Mouse (Mus musculus) heart, adult 18-20 months (tissue): ENCODE measurements around the gene Luc7l3. TPM values are rescaled to one million over a fixed set of nuclear protein-coding genes. Genes with fewer than 3 reads are reported as not detected.
"Not testable (repeated sequence)": the region's sequence is repeated elsewhere in the genome, so short reads cannot be mapped to it uniquely, and the experiment has no call there.

Source experiments
- DNase-seq, 2 experiments: peaks; one replicate each; pipeline ENCODE4 v3.0.0; 2021 to 2022; ENCODE audit warnings: mixed read lengths in 1 of 2
- total RNA-seq, 2 experiments: library from RNA; stranded (reverse); gene quantifications; 2 replicates each; pipeline ENCODE4 v1.2.3; 2021

Gene Luc7l3
- total RNA-seq, 2 experiments from 2014 or later: 31.4 to 34.7 TPM

DNA sequence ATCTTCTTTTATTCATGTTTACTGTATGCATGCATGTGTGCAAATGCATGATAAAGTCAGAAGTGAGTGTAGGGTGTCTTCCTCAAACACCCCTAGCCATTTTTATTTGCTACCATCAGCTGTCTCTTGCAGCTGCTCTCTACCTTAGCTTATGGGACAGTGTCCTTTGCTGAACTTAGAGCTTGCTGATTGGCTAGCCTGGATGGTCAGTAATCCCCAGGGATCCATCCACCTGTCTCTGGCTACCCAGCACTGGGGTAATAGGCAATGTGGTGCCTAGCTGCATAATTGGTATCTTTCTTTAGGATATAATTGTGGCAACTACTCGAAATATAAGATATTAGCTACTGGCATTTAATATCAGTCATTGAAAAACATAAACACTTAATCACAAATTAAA, 9.1 kb downstream of the Luc7l3 start:
- no peak for DNase-seq

GRCm38 (mm10) chr11:94294996-94295845, 26.6 kb downstream of the Luc7l3 start:
- no peak for DNase-seq

GRCm38 (mm10) chr11:94290062-94290740, 31.6 kb downstream of the Luc7l3 start:
- no peak for DNase-seq

- no peak for DNase-seq
These were observed 34.7 kb downstream of the Luc7l3 start for GRCm38 (mm10) chr11:94287105-94287504.

- no peak for DNase-seq
These were observed 35.8 kb downstream of the Luc7l3 start for GRCm38 (mm10) chr11:94285886-94286574.

GRCm38 (mm10) chr11:94283536-94284099, 38.2 kb downstream of the Luc7l3 start:
- DNase-seq: no peak

DNA sequence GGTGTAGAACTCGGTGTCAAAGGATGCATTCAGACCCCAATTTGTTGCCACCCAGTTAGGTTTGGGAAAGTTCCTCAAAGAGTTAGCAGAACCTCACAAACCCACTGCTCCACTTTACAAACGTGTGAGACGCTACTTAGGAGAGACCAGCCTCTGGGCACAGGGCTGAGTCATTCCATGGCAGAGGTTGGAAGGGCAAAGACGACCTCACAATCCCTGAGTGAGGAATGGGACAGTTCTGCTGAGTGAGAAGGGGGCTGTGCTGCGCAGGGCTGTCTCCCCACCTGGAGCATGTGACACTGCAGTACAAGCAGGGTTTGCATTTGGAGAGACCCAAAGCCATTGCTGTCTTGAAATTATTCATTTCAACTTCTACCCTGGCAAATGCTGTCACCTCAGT, 39.5 kb downstream of the Luc7l3 start:
- DNase-seq: no peak

- DNase-seq: peak; percentile 45 to 67
These were observed 40.3 kb downstream of the Luc7l3 start, which contains the start of gene Gm21885 for GRCm38 (mm10) chr11:94281199-94282181. TSS of gene Gm21885 (plus strand) at chr11:94281873.

- peak; percentile 91 to 96 for DNase-seq
These were observed 44.9 kb downstream of the Luc7l3 start for GRCm38 (mm10) chr11:94276869-94277337.

DNA sequence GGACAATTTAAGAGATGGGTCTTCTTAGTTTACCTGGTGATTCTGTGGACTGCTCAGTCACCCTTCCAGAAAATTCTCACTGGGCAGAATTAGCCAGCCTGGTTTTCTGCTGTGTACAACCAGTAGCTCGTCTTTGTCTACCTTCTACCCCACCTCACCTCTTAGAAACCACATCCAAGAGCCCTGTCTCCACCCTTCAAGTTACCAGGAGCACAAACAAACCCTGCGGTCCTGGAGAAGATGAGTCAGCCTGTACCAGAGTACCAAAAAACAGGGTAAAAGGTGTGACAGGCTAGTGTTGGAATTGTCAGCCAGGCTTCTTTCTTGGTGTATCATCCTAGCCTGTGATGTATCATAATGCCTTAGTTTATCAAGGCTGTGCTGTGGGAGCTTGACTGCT, 46.1 kb downstream of the Luc7l3 start:
- no peak for DNase-seq

GRCm38 (mm10) chr11:94275226-94275625, 46.6 kb downstream of the Luc7l3 start:
- no peak for DNase-seq

- DNase-seq: no peak
These were observed 47.5 kb downstream of the Luc7l3 start for GRCm38 (mm10) chr11:94274206-94274867.

DNA sequence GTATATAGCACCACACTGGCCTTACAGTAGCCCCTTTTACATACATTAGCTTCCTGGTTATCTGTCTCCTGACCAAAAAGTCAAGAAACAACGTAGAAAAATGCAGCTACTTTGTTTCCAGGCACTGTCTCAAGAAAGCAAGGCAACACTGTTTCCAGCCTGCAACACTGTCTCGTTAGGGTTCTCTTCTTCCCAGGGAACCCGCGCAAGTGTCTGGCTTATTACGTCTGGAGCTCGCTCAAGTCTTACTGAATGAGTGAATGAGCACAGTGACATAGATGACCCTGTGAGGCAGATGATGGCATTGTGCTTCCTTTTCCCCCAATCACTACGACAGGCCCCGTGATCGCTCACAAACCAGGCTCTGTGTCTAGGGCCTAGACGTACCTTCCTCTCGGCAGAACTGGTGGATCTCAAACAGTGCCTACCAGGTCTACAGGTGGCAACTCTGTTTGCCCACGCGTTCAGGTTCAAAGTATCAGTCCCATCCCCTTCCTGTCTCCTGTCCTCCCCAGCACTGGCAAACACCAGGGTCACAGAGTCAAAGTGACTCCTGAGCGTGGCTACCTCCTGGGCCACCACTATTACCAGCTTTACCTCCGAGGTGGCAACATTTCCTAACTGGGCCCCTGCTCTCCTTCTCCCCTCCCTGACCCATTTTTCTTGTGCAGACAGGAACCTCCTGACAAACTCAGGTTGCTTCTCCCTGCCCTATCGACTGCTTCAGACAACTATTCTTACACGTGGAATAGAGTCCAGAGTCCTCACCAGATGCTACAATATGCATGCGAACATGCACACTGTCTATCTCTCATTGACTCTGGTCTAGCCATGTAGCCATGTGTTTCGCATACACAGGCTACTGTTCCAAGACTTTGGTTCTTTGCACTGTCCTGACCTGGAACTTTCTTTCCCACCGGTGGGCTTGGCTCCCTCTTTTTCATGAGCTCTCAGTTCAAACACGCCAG, 48.5 kb downstream of the Luc7l3 start:
- no peak for DNase-seq

DNA sequence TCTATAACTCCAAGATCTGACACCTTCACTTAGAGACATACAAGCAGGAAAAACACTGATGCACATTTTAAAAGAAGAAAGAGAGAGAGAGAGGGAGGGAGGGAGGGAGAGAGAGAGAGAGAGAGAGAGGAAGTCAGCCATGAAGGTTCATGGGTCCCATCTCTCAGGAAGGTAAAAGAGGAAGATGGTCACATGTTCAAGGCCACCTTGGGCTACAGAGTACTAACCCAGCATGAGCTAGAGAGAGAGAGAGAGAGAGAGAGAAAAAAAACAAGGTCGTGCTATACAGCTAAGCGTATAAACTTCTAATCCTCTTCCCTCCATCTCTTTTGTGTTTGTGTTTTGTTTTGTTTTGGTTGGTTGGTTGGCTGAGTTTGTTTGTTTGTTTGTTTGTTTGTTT, 50.8 kb downstream of the Luc7l3 start:
- DNase-seq: no peak

- peak in 1 of 2 experiments; percentile 35 for DNase-seq
These were observed 51.9 kb downstream of the Luc7l3 start for GRCm38 (mm10) chr11:94269906-94270305.

- DNase-seq: no peak
These were observed 53.0 kb downstream of the Luc7l3 start for GRCm38 (mm10) chr11:94268761-94269160.

DNA sequence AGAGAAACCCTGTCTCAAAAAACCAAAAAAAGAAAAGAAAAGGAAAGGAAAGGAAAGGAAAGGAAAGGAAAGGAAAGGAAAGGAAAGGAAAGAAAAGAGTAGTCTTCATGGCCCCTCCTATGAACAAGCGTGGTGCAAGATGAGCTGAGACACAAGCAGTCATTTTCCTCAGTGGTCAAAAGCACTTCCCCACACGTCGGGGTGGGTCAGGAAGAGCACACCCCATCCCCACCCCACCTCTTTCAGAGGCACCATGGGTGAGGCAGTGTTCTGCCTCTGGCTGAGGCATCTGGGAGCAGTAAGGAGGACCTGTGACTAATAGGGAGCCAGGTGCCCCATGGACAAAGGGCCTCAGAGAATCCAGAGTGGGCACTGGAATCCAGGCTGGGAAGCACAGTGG, 55.6 kb downstream of the Luc7l3 start:
- not testable (repeated sequence) for DNase-seq

DNA sequence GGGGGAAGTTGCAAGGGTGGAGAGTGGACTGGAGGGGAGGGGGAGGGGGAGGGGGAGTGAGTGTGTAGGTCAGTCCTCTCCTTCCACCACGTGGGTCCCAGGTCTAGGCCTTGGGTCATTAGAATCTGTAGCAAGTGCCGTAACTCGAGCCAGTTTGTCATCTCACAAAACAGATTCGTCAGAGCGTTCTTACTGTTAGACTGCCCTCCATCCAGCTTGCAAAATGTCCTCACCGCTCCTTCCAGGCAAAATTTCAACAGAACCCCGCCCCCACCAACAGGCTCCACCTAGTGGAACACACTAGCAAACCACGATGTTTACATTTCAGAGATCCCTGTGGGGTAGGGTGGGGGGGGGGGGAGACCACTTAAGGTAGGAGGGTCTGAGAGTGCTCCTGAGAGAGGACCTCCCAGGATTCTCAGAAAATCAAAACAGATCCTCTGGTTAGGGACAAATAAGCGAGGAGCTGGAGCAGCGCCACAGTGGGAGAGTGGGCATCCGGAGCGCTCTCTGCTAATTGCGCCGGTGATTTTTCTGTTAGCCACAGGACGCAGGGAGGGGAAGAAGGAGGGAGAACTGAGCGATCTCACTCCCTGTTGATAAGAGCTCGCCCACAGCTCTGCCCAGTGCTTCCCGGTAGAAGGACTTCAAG, 56.5 kb downstream of the Luc7l3 start:
- peak; percentile 66 to 82 for DNase-seq
